Mouse (Mus musculus): Measurements from ENCODE around the gene Herc3. TPM values are rescaled to one million over a fixed set of nuclear protein-coding genes. Genes with fewer than 3 reads are reported as not detected.

Gene Herc3
- total and polyA plus RNA-seq, 3 experiments, result 0.35 to 5.8 (median 0.53) TPM

- TF ChIP-seq GATA1 (IDR thresholded peaks at IDR 0.05; ENCODE audit: borderline replicate concordance, low read length) (no peak), POLR2AphosphoS5 (IDR thresholded peaks at IDR 0.05; ENCODE audit: insufficient replicate concordance, low read depth, low read length) (no peak), CTCF (IDR thresholded peaks at IDR 0.05; ENCODE audit: low read depth, low read length) (no peak), TAL1 (conservative IDR thresholded peaks at IDR 0.05; ENCODE audit: low read depth, low read length) (no peak), GATA2 (IDR thresholded peaks at IDR 0.05; ENCODE audit: borderline replicate concordance, low read depth, low read length) (no peak)
- no peak overlapping the region for H3K4me3 ChIP-seq (ENCODE audit: low read depth, low read length)
- no peak for ATAC-seq (ENCODE audit: extremely low read depth, insufficient number of reproducible peaks, low FRiP score, poor library complexity, severe bottlenecking)
- DNase-seq (ENCODE audit: low spot score), result no peak
- H3K27me3 ChIP-seq (ENCODE audit: insufficient read depth, low read length), result no peaks in the 10 kb centered on the region
- no peaks in the 10 kb centered on the region for H3K4me1 ChIP-seq (ENCODE audit: insufficient read depth, low read depth, low read length)
- no peaks in the 10 kb centered on the region for H3K36me3 ChIP-seq (replicated peaks)
- H3K9me3 ChIP-seq (replicated peaks), result no peaks in the 10 kb centered on the region
Observed at GRCm38 (mm10) chr6:58904551-58904950, 73.3 kb downstream of the Herc3 start.

DNA sequence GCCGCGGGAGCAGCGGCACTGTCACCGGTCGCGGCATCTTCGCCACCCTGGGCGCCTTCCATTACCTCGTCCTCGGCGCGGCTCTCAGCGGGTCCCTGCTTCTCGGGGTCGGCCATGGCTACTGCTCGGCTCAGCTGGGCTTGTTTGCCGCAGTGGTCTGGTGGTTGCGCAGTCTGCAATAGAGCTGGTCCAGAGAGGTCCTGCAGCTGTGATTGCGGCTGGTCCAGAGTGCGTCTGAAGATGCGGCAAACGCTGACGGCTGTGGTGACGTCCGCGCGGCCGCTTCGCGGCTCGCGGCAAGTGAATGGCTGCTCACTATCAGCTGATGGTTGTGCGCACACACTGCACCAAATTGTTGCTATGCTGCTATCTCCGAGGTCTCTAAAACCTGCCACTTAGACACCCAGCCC lies 75.6 kb downstream of the Herc3 start, which contains the start of gene Nap1l5:
TSS of gene Nap1l5 (minus strand) at position 225 of the 410 bp plus-strand sequence.
- Histone ChIP-seq H3K4me1 (ENCODE audit: insufficient read depth, low read depth, low read length) (no peaks in the 10 kb centered on the region), H3K27me3 (ENCODE audit: insufficient read depth, low read length) (no peaks in the 10 kb centered on the region), H3K4me3 (ENCODE audit: low read depth, low read length) (no peak within 1 kb of the TSS), H3K36me3 (replicated peaks) (no peaks in the 10 kb centered on the region), H3K9me3 (replicated peaks) (no peaks in the 10 kb centered on the region)
- no peak for DNase-seq (ENCODE audit: low spot score)
- ATAC-seq (ENCODE audit: extremely low read depth, insufficient number of reproducible peaks, low FRiP score, poor library complexity, severe bottlenecking), result no peak
- no peak for TF ChIP-seq CTCF (IDR thresholded peaks at IDR 0.05; ENCODE audit: low read depth, low read length)
- no peak for TF ChIP-seq GATA2 (IDR thresholded peaks at IDR 0.05; ENCODE audit: borderline replicate concordance, low read depth, low read length)
- TF ChIP-seq TAL1 (conservative IDR thresholded peaks at IDR 0.05; ENCODE audit: low read depth, low read length), result no peak
- no peak for TF ChIP-seq POLR2AphosphoS5 (IDR thresholded peaks at IDR 0.05; ENCODE audit: insufficient replicate concordance, low read depth, low read length)
- no peak for TF ChIP-seq GATA1 (IDR thresholded peaks at IDR 0.05; ENCODE audit: borderline replicate concordance, low read length)

DNA sequence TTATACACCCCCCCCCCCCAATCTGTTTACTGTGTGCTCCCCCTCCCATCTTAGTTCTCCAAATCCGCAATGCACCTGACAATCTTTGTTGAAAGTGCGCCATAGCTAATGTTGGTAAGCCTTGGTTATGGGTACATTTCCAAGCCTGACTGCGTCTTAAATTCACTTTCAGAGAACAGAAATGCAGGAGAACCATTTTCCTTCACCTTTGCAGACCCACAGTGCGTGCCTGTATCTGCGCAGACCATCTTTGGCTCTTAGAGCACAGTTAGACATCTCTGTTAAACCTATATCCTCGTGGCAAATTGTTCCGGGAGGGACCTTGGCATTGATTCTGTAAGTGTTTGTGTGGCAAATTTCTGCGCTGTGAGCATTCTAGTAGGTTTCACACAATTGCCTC lies 76.1 kb downstream of the Herc3 start:
- Histone ChIP-seq H3K9me3 (replicated peaks) (no peaks in the 10 kb centered on the region), H3K4me1 (ENCODE audit: insufficient read depth, low read depth, low read length) (no peaks in the 10 kb centered on the region), H3K36me3 (replicated peaks) (no peaks in the 10 kb centered on the region), H3K27me3 (ENCODE audit: insufficient read depth, low read length) (no peaks in the 10 kb centered on the region), H3K4me3 (ENCODE audit: low read depth, low read length) (no peak overlapping the region)
- TF ChIP-seq GATA2 (IDR thresholded peaks at IDR 0.05; ENCODE audit: borderline replicate concordance, low read depth, low read length) (no peak), GATA1 (IDR thresholded peaks at IDR 0.05; ENCODE audit: borderline replicate concordance, low read length) (no peak), TAL1 (conservative IDR thresholded peaks at IDR 0.05; ENCODE audit: low read depth, low read length) (no peak), CTCF (IDR thresholded peaks at IDR 0.05; ENCODE audit: low read depth, low read length) (no peak), POLR2AphosphoS5 (IDR thresholded peaks at IDR 0.05; ENCODE audit: insufficient replicate concordance, low read depth, low read length) (no peak)
- no peak for ATAC-seq (ENCODE audit: extremely low read depth, insufficient number of reproducible peaks, low FRiP score, poor library complexity, severe bottlenecking)
- DNase-seq (ENCODE audit: low spot score), result no peak

DNA sequence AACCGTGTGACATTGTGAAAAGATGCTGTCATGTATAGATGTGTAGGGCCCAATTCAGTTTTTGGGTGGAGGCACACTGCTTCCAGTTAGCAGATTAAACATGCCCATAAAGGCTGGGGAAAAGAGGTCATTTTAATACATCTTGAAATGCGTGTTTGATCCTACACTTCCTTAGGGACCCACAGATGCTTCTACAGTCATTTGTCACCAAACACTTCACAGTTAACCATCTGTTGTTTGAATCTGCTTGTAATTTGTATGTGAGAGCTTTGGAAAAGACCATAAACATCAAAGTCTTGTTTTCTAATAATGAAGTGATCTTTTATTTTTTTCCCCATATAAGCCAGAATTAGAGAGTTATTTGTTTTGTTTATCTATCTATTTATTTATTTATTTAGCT lies 76.5 kb downstream of the Herc3 start:
- H3K27me3 ChIP-seq (ENCODE audit: insufficient read depth, low read length), result no peaks in the 10 kb centered on the region
- H3K4me3 ChIP-seq (ENCODE audit: low read depth, low read length), result no peak overlapping the region
- ATAC-seq (ENCODE audit: extremely low read depth, insufficient number of reproducible peaks, low FRiP score, poor library complexity, severe bottlenecking), result no peak
- H3K9me3 ChIP-seq (replicated peaks), result no peaks in the 10 kb centered on the region
- no peaks in the 10 kb centered on the region for H3K4me1 ChIP-seq (ENCODE audit: insufficient read depth, low read depth, low read length)
- TF ChIP-seq TAL1 (conservative IDR thresholded peaks at IDR 0.05; ENCODE audit: low read depth, low read length) (no peak), CTCF (IDR thresholded peaks at IDR 0.05; ENCODE audit: low read depth, low read length) (no peak), GATA1 (IDR thresholded peaks at IDR 0.05; ENCODE audit: borderline replicate concordance, low read length) (no peak), GATA2 (IDR thresholded peaks at IDR 0.05; ENCODE audit: borderline replicate concordance, low read depth, low read length) (no peak), POLR2AphosphoS5 (IDR thresholded peaks at IDR 0.05; ENCODE audit: insufficient replicate concordance, low read depth, low read length) (no peak)
- no peaks in the 10 kb centered on the region for H3K36me3 ChIP-seq (replicated peaks)
- DNase-seq (ENCODE audit: low spot score), result no peak

DNA sequence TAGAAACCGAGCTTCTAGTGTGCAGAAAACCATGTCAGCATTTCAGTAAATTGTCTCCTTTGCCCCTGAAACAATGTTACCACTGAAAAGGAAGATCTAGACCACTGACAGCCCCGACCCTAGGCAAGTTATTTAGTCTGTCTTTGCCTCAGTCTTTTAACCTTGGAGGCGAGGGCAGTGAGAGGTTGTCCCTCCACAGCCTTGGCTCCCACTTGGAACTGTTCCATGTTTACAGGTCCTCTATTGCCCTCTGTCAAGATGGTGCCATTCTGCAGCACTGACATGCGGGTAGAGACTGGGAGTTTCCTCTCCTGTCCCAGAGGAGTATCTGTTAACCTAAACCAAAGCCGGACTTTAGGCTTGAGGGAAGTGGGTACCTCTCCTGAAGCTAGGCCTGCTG lies 81.6 kb downstream of the Herc3 start:
- Histone ChIP-seq H3K36me3 (replicated peaks) (no peaks in the 10 kb centered on the region), H3K4me1 (ENCODE audit: insufficient read depth, low read depth, low read length) (peaks cover 6% of the 10 kb centered on the region)
- TF ChIP-seq POLR2AphosphoS5 (IDR thresholded peaks at IDR 0.05; ENCODE audit: insufficient replicate concordance, low read depth, low read length) (no peak), CTCF (IDR thresholded peaks at IDR 0.05; ENCODE audit: low read depth, low read length) (no peak), TAL1 (conservative IDR thresholded peaks at IDR 0.05; ENCODE audit: low read depth, low read length) (no peak), GATA2 (IDR thresholded peaks at IDR 0.05; ENCODE audit: borderline replicate concordance, low read depth, low read length) (no peak), GATA1 (IDR thresholded peaks at IDR 0.05; ENCODE audit: borderline replicate concordance, low read length) (no peak)

GRCm38 (mm10) chr6:58913551-58913950 lies 82.3 kb downstream of the Herc3 start:
- ATAC-seq (ENCODE audit: extremely low read depth, insufficient number of reproducible peaks, low FRiP score, poor library complexity, severe bottlenecking) (no peak), DNase-seq (ENCODE audit: low spot score) (no peak)
- H3K36me3 ChIP-seq (replicated peaks), result no peaks in the 10 kb centered on the region
- no peaks in the 10 kb centered on the region for H3K9me3 ChIP-seq (replicated peaks)
- H3K27me3 ChIP-seq (ENCODE audit: insufficient read depth, low read length), result no peaks in the 10 kb centered on the region
- no peak overlapping the region for H3K4me3 ChIP-seq (ENCODE audit: low read depth, low read length)
- TF ChIP-seq CTCF (IDR thresholded peaks at IDR 0.05; ENCODE audit: low read depth, low read length) (no peak), GATA1 (IDR thresholded peaks at IDR 0.05; ENCODE audit: borderline replicate concordance, low read length) (no peak), TAL1 (conservative IDR thresholded peaks at IDR 0.05; ENCODE audit: low read depth, low read length) (no peak), POLR2AphosphoS5 (IDR thresholded peaks at IDR 0.05; ENCODE audit: insufficient replicate concordance, low read depth, low read length) (no peak), GATA2 (IDR thresholded peaks at IDR 0.05; ENCODE audit: borderline replicate concordance, low read depth, low read length) (no peak)
- peaks cover 6% of the 10 kb centered on the region for H3K4me1 ChIP-seq (ENCODE audit: insufficient read depth, low read depth, low read length)

More for the DNA sequence above, 81.6 kb downstream of the Herc3 start:
- no peaks in the 10 kb centered on the region for H3K9me3 ChIP-seq (replicated peaks)
- ATAC-seq (ENCODE audit: extremely low read depth, insufficient number of reproducible peaks, low FRiP score, poor library complexity, severe bottlenecking), result no peak
- no peak for DNase-seq (ENCODE audit: low spot score)
- H3K27me3 ChIP-seq (ENCODE audit: insufficient read depth, low read length), result no peaks in the 10 kb centered on the region
- H3K4me3 ChIP-seq (ENCODE audit: low read depth, low read length), result no peak overlapping the region

All from G1E (cell line).